Mouse (Mus musculus) megakaryocyte-erythroid progenitor cell, adult 5-6 weeks (primary cell): ENCODE measurements around the gene Gm49320. TPM values are rescaled to one million over a fixed set of nuclear protein-coding genes. Genes with fewer than 3 reads are reported as not detected.

Source experiments
- ATAC-seq: replicated peaks from 2 replicates; pipeline ENCODE4 v1.8.0; 2016; ENCODE audit warnings: mild to moderate bottlenecking, inconsistent platforms; ENCODE audit not compliant: severe bottlenecking, poor library complexity, low FRiP score, low TSS enrichment
- total RNA-seq, 2 experiments: library from RNA; stranded (forward) in 1 of 2; stranded (reverse) in 1 of 2; fragments of 200-1000, 215-1000 nt in 1 of 2; fragments of >200 nt in 1 of 2; fragmentation: Nextera tagmentation in 1 of 2; gene quantifications; 2 replicates each; pipeline ENCODE4 v1.2.3; 2014 to 2017

Gm49320 gene
- total RNA-seq, 2 experiments from 2014 or later = 0.75 to 0.90 TPM

GRCm38 (mm10) chr8:4256911-4257310 is 18.2 kb downstream of the Gm49320 start:
- no peak for ATAC-seq

GRCm38 (mm10) chr8:4257350-4257749 is 18.7 kb downstream of the Gm49320 start:
- no peak for ATAC-seq

GRCm38 (mm10) chr8:4258233-4258632 is 19.6 kb downstream of the Gm49320 start:
- ATAC-seq = peak; percentile 72

- peak; percentile 20; the same call in 1 of the 2 replicates for ATAC-seq
Observed at GRCm38 (mm10) chr8:4258678-4259077, 20.0 kb downstream of the Gm49320 start.

GRCm38 (mm10) chr8:4259125-4259804 is 20.6 kb downstream of the Gm49320 start, which contains the start of gene Ctxn1:
TSS of gene Ctxn1 (minus strand) at chr8:4259274.
- peak; percentile 94 for ATAC-seq

GRCm38 (mm10) chr8:4259805-4260170 is 21.1 kb downstream of the Gm49320 start:
- no peak for ATAC-seq

- no peak for ATAC-seq
Observed at GRCm38 (mm10) chr8:4263105-4263791, 24.6 kb downstream of the Gm49320 start.

- no peak for ATAC-seq
Observed at GRCm38 (mm10) chr8:4265160-4265914, 26.7 kb downstream of the Gm49320 start.

- peak; percentile 85 for ATAC-seq
Observed at GRCm38 (mm10) chr8:4267627-4268026, 29.0 kb downstream of the Gm49320 start.

GRCm38 (mm10) chr8:4269609-4270008 is 30.9 kb downstream of the Gm49320 start:
- no peak for ATAC-seq

- ATAC-seq = peak; percentile 97
Observed at GRCm38 (mm10) chr8:4275275-4276110, 36.8 kb downstream of the Gm49320 start, which contains the start of gene Timm44. TSS of gene Timm44 (minus strand) at chr8:4275913.

GRCm38 (mm10) chr8:4276111-4276465 is 37.4 kb downstream of the Gm49320 start:
- no peak for ATAC-seq

GRCm38 (mm10) chr8:4292738-4293137 is 54.1 kb downstream of the Gm49320 start:
- no peak for ATAC-seq

- ATAC-seq = peak; percentile 58
Observed at GRCm38 (mm10) chr8:4297822-4298221, 59.2 kb downstream of the Gm49320 start.

Other genes starting within 250 kb of the Gm49320 start
- gene Cd209f, start 133.0 kb upstream of the Gm49320 start, total RNA-seq (2014; fragmentation: Nextera tagmentation) = not detected in 2 replicates
- gene Cd209f, start 133.0 kb upstream of the Gm49320 start, total RNA-seq (2017) = not detected in 2 replicates
- gene Cd209g, start 104.8 kb upstream of the Gm49320 start, total RNA-seq (2014; fragmentation: Nextera tagmentation) = not detected in 2 replicates
- gene Cd209g, start 104.8 kb upstream of the Gm49320 start, total RNA-seq (2017) = not detected in 2 replicates
- 5.0 and 9.1 TPM in 2 replicates for gene Evi5l, start 72.3 kb upstream of the Gm49320 start, total RNA-seq (2014; fragmentation: Nextera tagmentation)
- 7.4 and 9.7 TPM in 2 replicates for gene Evi5l, start 72.3 kb upstream of the Gm49320 start, total RNA-seq (2017)
- gene Prr36, start 21.4 kb upstream of the Gm49320 start, total RNA-seq (2014; fragmentation: Nextera tagmentation) = 0.30 TPM in 1 of 2 replicates, not detected in the other
- not detected in 2 replicates for gene Prr36, start 21.4 kb upstream of the Gm49320 start, total RNA-seq (2017)
- gene Lrrc8e, start 12.0 kb upstream of the Gm49320 start, total RNA-seq (2014; fragmentation: Nextera tagmentation) = not detected in 2 replicates
- not detected in 2 replicates for gene Lrrc8e, start 12.0 kb upstream of the Gm49320 start, total RNA-seq (2017)
- gene Map2k7, start 125 bp upstream of the Gm49320 start, total RNA-seq (2014; fragmentation: Nextera tagmentation) = 45.9 and 54.5 TPM in 2 replicates
- 28.6 and 36.7 TPM in 2 replicates for gene Map2k7, start 125 bp upstream of the Gm49320 start, total RNA-seq (2017)
- gene Tgfbr3l, start 9.3 kb downstream of the Gm49320 start, total RNA-seq (2014; fragmentation: Nextera tagmentation) = 9.2 and 16.7 TPM in 2 replicates
- 0.61 and 4.1 TPM in 2 replicates for gene Tgfbr3l, start 9.3 kb downstream of the Gm49320 start, total RNA-seq (2017)
- 15.4 and 23.7 TPM in 2 replicates for gene Snapc2, start 14.2 kb downstream of the Gm49320 start, total RNA-seq (2014; fragmentation: Nextera tagmentation)
- 14.0 and 19.6 TPM in 2 replicates for gene Snapc2, start 14.2 kb downstream of the Gm49320 start, total RNA-seq (2017)
- 0.63 TPM in 1 of 2 replicates, not detected in the other for gene Ctxn1, start 20.4 kb downstream of the Gm49320 start, total RNA-seq (2014; fragmentation: Nextera tagmentation)
- gene Ctxn1, start 20.4 kb downstream of the Gm49320 start, total RNA-seq (2017) = not detected in 2 replicates
- gene Timm44, start 37.0 kb downstream of the Gm49320 start, total RNA-seq (2014; fragmentation: Nextera tagmentation) = 72.7 and 139 TPM in 2 replicates
- 155 and 191 TPM in 2 replicates for gene Timm44, start 37.0 kb downstream of the Gm49320 start, total RNA-seq (2017)
- 20.6 and 28.7 TPM in 2 replicates for gene Ccl25, start 86.3 kb downstream of the Gm49320 start, total RNA-seq (2014; fragmentation: Nextera tagmentation)
- gene Ccl25, start 86.3 kb downstream of the Gm49320 start, total RNA-seq (2017) = 16.7 and 17.1 TPM in 2 replicates
- 128 and 161 TPM in 2 replicates for gene Elavl1, start 86.5 kb downstream of the Gm49320 start, total RNA-seq (2014; fragmentation: Nextera tagmentation)
- gene Elavl1, start 86.5 kb downstream of the Gm49320 start, total RNA-seq (2017) = 87.6 and 121 TPM in 2 replicates